Mouse (Mus musculus) forebrain, embryonic 16.5 days (tissue): Measurements from ENCODE around the gene Twsg1. TPM values are rescaled to one million over a fixed set of nuclear protein-coding genes. Genes with fewer than 3 reads are reported as not detected.

Experiments used
- ATAC-seq: fragments of 200-750 bp; cut with Nextera tagmentation; 2 replicates; pipeline ENCODE4 v1.8.0; 2017; ENCODE audit warnings: mild to moderate bottlenecking, moderate library complexity
- H3K27ac ChIP-seq: fragments of 300-500 bp; sonication (generic); 2 replicates; pipeline ENCODE4 v1.5.1; 2014; ENCODE audit warnings: low read length, control low read depth
- H3K27me3 ChIP-seq: fragments of 300-500 bp; sonication (generic); replicated peaks from 2 replicates; pipeline ENCODE4 v1.6.1; 2014; ENCODE audit warnings: low read length; ENCODE audit not compliant: control insufficient read depth, insufficient read depth
- H3K36me3 ChIP-seq: fragments of 300-500 bp; sonication (generic); 2 replicates; pipeline ENCODE4 v1.6.1; 2014; ENCODE audit not compliant: control insufficient read depth, insufficient read depth
- H3K4me1 ChIP-seq: fragments of 300-500 bp; sonication (generic); replicated peaks from 2 replicates; pipeline ENCODE4 v1.6.1; 2014; ENCODE audit warnings: low read length; ENCODE audit not compliant: control insufficient read depth, insufficient read depth
- H3K4me2 ChIP-seq: fragments of 300-500 bp; sonication (generic); 2 replicates; pipeline ENCODE4 v1.6.1; 2014; ENCODE audit warnings: mild to moderate bottlenecking, low read length, control low read depth
- H3K4me3 ChIP-seq: fragments of 300-500 bp; sonication (generic); replicated peaks from 2 replicates; pipeline ENCODE4 v1.5.1; 2014; ENCODE audit warnings: mild to moderate bottlenecking, low read length, control low read depth
- H3K9ac ChIP-seq: fragments of 300-500 bp; sonication (generic); replicated peaks from 2 replicates; pipeline ENCODE4 v1.6.1; 2014; ENCODE audit warnings: low read depth, low read length, control low read depth
- H3K9me3 ChIP-seq: fragments of 300-500 bp; sonication (generic); 2 replicates; pipeline ENCODE4 v1.6.1; 2016; ENCODE audit warnings: low read length; ENCODE audit not compliant: control insufficient read depth
- WGBS: fragments of 180-500 bp; shearing (Covaris S2); extraction: QIAGEN DNeasy Blood & Tissue Kit; methylation state at CpG from one replicate; pipeline ENCODE4 v1.1.7; 2014; 5-methylcytosine and 5-hydroxymethylcytosine counted together
- polyA plus RNA-seq: library from polyadenylated mRNA; unstranded; fragments of >200 nt; fragmentation: Nextera tagmentation; extraction: Ambion mirVana; gene quantifications from 2 replicates; pipeline ENCODE4 v1.2.1, GENCODE M21; 2015

Twsg1 gene
- polyA plus RNA-seq, 1 experiment from 2014 or later: 71.1 TPM

DNA sequence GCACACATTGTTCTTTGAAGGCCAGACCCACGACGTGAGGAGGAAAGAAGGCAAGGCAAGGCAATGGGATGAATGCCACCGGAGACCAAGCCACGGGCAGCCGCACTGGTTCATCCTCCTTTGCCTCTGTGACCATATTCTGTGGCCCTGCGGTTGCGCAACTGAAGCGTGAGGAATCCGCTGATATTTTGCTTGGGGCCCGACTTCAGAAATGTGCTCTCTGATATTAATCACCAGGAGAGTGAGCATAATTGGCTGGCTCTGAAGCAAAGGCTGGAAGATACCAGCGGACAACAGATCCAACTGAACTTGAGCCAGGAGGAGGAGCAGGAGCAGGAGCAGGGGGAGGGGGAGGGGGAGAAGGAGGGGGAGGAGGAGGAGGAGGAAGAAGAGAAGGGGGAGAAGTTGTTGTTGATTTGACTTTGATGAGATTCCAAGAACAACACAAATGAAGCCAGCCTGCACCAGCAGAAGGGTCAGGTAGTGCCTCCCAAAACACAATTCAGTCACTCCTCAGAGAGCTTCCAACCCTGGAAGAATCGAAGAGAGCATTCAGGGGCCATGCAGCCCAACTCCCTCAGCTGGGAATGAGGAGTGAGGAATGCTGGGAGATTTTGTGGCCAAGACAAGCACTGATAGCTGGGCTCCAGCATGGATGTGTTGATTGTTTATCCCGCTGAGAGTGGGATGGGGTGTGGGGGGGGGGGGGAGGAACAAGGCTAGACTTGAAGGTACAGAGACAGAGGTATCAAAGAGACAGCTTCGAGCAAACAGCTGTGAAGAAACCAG lies 6.2 kb upstream of the Twsg1 start:
- Histone ChIP-seq H3K9ac (no peak overlapping the region), H3K9me3 (no peaks in the 10 kb centered on the region), H3K4me2 (no peak overlapping the region), H3K4me1 (peaks cover 2% of the 10 kb centered on the region; the same call in 1 of the 2 replicates), H3K27me3 (no peaks in the 10 kb centered on the region), H3K4me3 (no peak overlapping the region), H3K27ac (peak overlapping the region; percentile 28; the same call in 1 of the 2 replicates), H3K36me3 (no peaks in the 10 kb centered on the region)
- 71% methylated on average over 14 of the region's 14 CpGs for WGBS
- ATAC-seq: peak; percentile 49; the same call in 1 of the 2 replicates

DNA sequence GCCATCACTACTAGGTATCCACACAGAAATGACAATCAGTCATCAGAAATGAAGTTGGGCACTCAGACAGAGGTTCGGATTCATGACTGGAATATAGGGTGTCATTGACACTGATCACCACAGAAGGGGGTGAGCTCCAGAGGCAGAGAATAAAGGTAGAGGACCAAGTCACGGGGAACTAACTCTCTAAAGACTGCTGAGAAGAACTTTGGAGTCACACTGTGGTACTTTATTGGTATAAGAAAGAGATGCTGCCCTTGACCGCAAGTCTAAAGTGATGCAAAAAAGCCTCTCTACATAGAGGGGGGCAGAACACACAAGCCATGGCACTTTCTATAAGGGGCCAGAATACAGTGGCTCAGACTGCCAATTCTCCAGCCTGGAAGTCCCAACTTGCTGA lies 5.1 kb upstream of the Twsg1 start:
- Histone ChIP-seq H3K27me3 (no peaks in the 10 kb centered on the region), H3K27ac (no peak overlapping the region), H3K4me1 (peaks cover 2% of the 10 kb centered on the region; the same call in 1 of the 2 replicates), H3K9ac (no peak overlapping the region), H3K4me3 (no peak overlapping the region), H3K4me2 (no peak overlapping the region), H3K36me3 (no peaks in the 10 kb centered on the region), H3K9me3 (no peaks in the 10 kb centered on the region)
- ATAC-seq: no peak
- WGBS: 58% methylated on average over 3 of the region's 3 CpGs

DNA sequence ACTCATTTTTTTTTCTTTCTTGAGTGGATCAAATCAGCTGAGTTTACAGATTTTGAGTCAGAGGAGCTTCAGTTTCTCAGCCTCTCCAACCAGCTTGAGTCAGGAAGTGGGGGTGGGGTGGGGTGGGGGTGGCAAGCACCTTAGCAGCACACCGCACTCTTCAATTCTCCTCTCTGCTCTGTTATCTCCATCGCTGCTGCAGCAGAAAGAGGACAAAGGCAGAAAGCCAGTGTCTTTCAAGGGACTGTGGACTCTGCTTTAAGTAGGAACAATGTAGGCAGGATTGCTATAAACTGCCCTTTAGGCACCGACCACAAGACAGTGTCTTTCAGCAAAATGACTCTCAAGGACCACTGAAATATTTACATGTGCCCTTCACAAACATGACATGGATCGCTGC lies 2.9 kb upstream of the Twsg1 start:
- Histone ChIP-seq H3K4me3 (no peak overlapping the region), H3K4me2 (no peak overlapping the region), H3K27ac (no peak overlapping the region), H3K27me3 (no peaks in the 10 kb centered on the region), H3K9me3 (no peaks in the 10 kb centered on the region), H3K9ac (no peak overlapping the region), H3K36me3 (no peaks in the 10 kb centered on the region), H3K4me1 (peaks cover 16% of the 10 kb centered on the region)
- 72% methylated on average over 4 of the region's 4 CpGs for WGBS
- no peak for ATAC-seq

DNA sequence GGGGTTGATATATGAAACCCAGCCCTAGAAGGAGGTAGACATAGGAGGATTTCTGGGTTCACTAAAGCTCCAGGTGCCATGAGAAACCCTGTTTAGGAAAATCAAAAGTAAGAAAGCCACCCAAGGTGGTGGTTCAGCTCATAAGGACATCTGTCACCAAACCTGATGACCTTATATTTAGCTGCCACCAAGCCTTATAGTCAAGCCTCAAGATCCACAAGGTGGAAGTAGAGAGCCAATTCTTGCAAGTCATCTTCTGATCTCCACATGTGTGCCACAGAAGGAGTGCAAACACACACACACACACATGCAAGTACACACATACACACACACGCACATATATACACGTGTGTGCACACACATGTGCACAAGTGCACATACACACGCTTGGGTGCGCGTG lies 1.1 kb upstream of the Twsg1 start:
- ATAC-seq: no peak
- no peak overlapping the region for H3K9ac ChIP-seq
- peaks cover 4% of the 10 kb centered on the region; the same call in 1 of the 2 replicates for H3K36me3 ChIP-seq
- H3K4me2 ChIP-seq: no peak overlapping the region
- no peaks in the 10 kb centered on the region for H3K9me3 ChIP-seq
- 88% methylated on average over 5 of the region's 5 CpGs for whole genome bisulfite sequencing
- no peak overlapping the region for H3K27ac ChIP-seq
- no peaks in the 10 kb centered on the region for H3K27me3 ChIP-seq
- H3K4me3 ChIP-seq: no peak overlapping the region
- peaks cover 16% of the 10 kb centered on the region for H3K4me1 ChIP-seq

DNA sequence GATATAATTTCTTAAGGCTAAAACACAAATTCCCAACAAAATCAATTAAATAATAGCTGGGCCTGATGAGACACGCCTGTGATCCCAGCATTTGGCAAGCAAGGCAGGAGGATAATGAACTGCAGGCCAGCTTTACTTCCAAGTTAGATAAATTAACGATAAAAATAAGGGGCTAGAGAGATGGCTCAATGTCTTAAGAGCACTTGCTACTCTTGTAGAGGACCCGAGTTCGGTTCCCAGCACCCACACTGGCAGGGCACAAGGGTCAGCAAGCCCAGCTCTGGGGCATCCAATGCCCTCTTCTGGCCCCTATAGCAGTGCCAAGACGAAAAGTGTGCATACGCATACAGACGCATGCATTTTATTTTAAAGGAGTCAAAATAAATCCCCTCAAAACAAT lies 843 bp downstream of the Twsg1 start:
- 23% methylated on average over 7 of the region's 7 CpGs for WGBS
- Histone ChIP-seq H3K4me1 (peaks cover 14% of the 10 kb centered on the region), H3K27ac (peak overlapping the region; percentile 86), H3K4me2 (peak overlapping the region; percentile 74), H3K36me3 (peaks cover 11% of the 10 kb centered on the region), H3K9ac (peak overlapping the region; percentile 99), H3K9me3 (no peaks in the 10 kb centered on the region), H3K27me3 (no peaks in the 10 kb centered on the region), H3K4me3 (peak overlapping the region; percentile 98)
- peak; percentile 13 for ATAC-seq

DNA sequence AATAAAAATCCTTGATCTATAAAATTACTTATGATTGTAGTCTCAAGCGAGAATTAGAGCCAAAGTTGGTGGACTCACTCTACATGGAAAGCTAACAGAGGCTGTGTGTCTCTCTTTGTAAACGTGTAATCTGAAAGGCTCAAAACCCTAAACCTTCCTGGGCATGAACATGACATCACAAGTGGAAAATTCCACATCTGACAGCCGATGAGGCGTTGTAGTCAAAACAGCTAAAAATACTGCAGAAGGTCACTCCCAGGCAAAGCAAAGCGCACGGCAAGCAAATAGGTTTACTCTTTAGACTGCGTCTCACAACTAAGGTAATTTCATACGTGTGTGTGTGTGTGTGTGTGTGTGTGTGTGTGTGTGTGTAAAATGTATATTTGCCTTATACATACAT lies 3.7 kb downstream of the Twsg1 start:
- no peak for ATAC-seq
- Histone ChIP-seq H3K27ac (no peak overlapping the region), H3K4me2 (no peak overlapping the region), H3K9ac (no peak overlapping the region), H3K9me3 (no peaks in the 10 kb centered on the region), H3K27me3 (no peaks in the 10 kb centered on the region), H3K4me3 (no peak overlapping the region), H3K36me3 (peaks cover 11% of the 10 kb centered on the region), H3K4me1 (peaks cover 14% of the 10 kb centered on the region)
- 94% methylated on average over 8 of the region's 8 CpGs for WGBS

DNA sequence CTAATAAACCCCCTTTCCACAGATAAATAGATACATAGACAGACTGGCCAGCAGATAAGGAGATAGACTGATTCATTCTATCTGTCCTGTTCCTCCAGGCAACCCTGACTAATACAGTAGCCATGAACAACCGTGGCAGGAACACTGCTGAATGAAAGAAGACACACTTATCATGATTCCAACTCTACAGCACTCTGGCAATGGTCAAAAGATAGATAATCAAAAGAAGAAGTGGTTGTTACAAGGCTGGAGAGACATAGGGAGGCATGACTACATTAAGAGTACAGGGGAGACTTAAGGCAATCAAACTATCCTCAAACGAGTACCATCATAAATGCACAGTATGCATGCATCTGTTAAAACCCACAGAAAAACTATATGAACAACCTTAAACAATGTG lies 5.6 kb downstream of the Twsg1 start:
- Histone ChIP-seq H3K27me3 (no peaks in the 10 kb centered on the region), H3K4me2 (no peak overlapping the region), H3K9me3 (no peaks in the 10 kb centered on the region), H3K4me3 (no peak overlapping the region), H3K36me3 (peaks cover 11% of the 10 kb centered on the region), H3K4me1 (peaks cover 14% of the 10 kb centered on the region), H3K9ac (no peak overlapping the region), H3K27ac (no peak overlapping the region)
- no peak for ATAC-seq
- 90% methylated on average over 2 of the region's 2 CpGs for WGBS

DNA sequence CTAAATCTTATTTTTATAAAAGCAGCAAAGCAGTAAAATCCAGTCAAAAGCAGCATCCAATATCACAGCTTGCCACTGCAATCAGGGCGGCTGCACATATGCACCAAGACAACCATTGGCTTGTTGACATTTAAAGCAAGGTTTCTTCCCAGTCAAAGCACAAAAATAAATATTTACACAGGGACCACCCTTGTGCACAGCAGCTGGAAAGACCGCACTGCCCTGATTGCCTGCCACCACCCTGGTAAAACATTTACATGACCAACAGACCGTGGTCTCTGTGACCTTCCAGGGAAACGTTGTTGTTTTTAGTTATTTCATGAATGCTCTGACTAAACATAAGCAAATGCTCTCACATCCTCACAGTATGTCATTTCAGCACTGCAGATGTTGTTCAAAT lies 8.6 kb downstream of the Twsg1 start:
- Histone ChIP-seq H3K4me1 (no peaks in the 10 kb centered on the region), H3K9me3 (no peaks in the 10 kb centered on the region), H3K9ac (no peak overlapping the region), H3K27me3 (no peaks in the 10 kb centered on the region), H3K36me3 (peaks cover 6% of the 10 kb centered on the region), H3K4me3 (no peak overlapping the region), H3K27ac (no peak overlapping the region), H3K4me2 (no peak overlapping the region)
- no peak for ATAC-seq
- whole genome bisulfite sequencing: 86% methylated on average over 4 of the region's 4 CpGs

DNA sequence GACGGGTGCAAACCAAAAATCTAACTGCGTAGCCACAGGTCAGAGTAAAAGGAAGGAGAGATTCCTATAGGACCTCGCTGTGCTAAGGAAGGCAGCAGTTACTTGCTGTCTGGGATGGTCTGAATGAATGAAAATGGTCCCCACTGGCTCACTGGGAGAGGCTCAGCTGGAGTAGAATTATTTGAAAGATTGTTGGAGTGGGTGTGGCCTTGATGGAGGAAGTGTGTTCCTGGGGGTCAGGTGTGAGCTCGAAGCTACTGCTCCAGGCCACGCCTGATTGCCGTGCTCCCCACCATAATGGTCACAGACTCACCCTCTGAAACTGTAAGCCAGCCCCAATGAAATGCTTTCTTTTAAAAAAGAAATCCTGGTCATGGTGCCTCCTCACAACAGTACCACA lies 9.8 kb downstream of the Twsg1 start:
- Histone ChIP-seq H3K4me2 (no peak overlapping the region), H3K27ac (no peak overlapping the region), H3K9me3 (no peaks in the 10 kb centered on the region), H3K36me3 (peaks cover 8% of the 10 kb centered on the region), H3K4me1 (no peaks in the 10 kb centered on the region), H3K27me3 (no peaks in the 10 kb centered on the region), H3K9ac (no peak overlapping the region), H3K4me3 (no peak overlapping the region)
- 89% methylated on average over 6 of the region's 6 CpGs for WGBS
- ATAC-seq: no peak
